In genomic region chr9:51394372-51394771, GRCm38 (mm10) we compare ENCODE assay signal across 9 mouse cellular contexts.
DNase-seq lines count a peak whose midpoint lies in the region; ATAC-seq and TF ChIP-seq lines count a peak whose summit lies in the region.
"Had no signal": no experiment of that assay in that cellular context is flagged by ENCODE, and none has a peak within 500 bp of the region (broad histone marks: within the 10 kb centered on the region; RNA-seq: fewer than 3 reads in every experiment).

No protein-coding gene starts in this region.

- no peaks in the 10 kb centered on the region; the same call in 1 of the 2 replicates for H3K4me1 ChIP-seq in heart, embryonic 10.5 days

- ATAC-seq in megakaryocyte, adult 5-6 weeks (ENCODE audit: poor library complexity, severe bottlenecking): no peak
- ATAC-seq in monocyte, adult 5-6 weeks (replicated peaks; ENCODE audit: insufficient number of reproducible peaks, low FRiP score, low TSS enrichment, poor library complexity, severe bottlenecking): no peak

- H3K27me3 ChIP-seq in heart, embryonic 10.5 days (ENCODE audit: insufficient read depth, poor library complexity, severe bottlenecking): no peaks in the 10 kb centered on the region

- no peaks in the 10 kb centered on the region for H3K36me3 ChIP-seq in heart, embryonic 10.5 days

- 79% methylated on average over 9 of the region's 9 CpGs for WGBS in heart, embryonic 10.5 days

- intact Hi-C loops in gastrocnemius, postnatal 14 days (cut with DNase I; ENCODE audit: low total_unique reads): no loop called here

- no peak overlapping the region for H3K27ac ChIP-seq in heart, embryonic 10.5 days
- H3K27ac ChIP-seq: liver, embryonic 14.5 days had no signal

- TF ChIP-seq POLR2A in brain, embryonic 14.5 days (IDR thresholded peaks at IDR 0.05; ENCODE audit: borderline replicate concordance, extremely low read depth, insufficient read depth, insufficient read length, poor library complexity, severe bottlenecking): no peak

- H3K9me3 ChIP-seq in heart, embryonic 10.5 days: no peaks in the 10 kb centered on the region

- peak; percentile 74 to 78 for DNase-seq in heart, adult 18-20 months
- no peak for DNase-seq in heart, embryonic 10.5 days (ENCODE audit: low spot score)
- peak; percentile 80 for DNase-seq in brain, embryonic 14.5 days (ENCODE audit: low read depth)
- DNase-seq in gastrocnemius, postnatal 14 days: peak; percentile 46
- DNase-seq in layer of hippocampus, postnatal 14 days (ENCODE audit: low spot score in 2 of 2): peak; percentile 35 to 66
- peak; percentile 4 for DNase-seq in ovary, postnatal 10 days (ENCODE audit: low spot score)

- no peak overlapping the region for H3K4me3 ChIP-seq in heart, embryonic 10.5 days

- no peak for TF ChIP-seq CTCF in brain, embryonic 14.5 days (IDR thresholded peaks at IDR 0.05; ENCODE audit: borderline replicate concordance, extremely low read depth, insufficient read depth, insufficient read length)
